Mouse (Mus musculus) left cerebral cortex, adult 8-10 months (tissue): ENCODE results near the gene Fat1. TPM values are rescaled to one million over a fixed set of nuclear protein-coding genes. Genes with fewer than 3 reads are reported as not detected.

Experiments used
- DNase-seq, 2 experiments: peaks; one replicate each; pipeline ENCODE4 v3.0.0; 2022; ENCODE audit warnings: low spot score in 2 of 2
- total RNA-seq, 4 experiments: library from RNA; stranded (reverse); gene quantifications; 2 replicates each; pipeline ENCODE4 v1.2.4; 2022

The Fat1 gene
- total RNA-seq, 4 experiments from 2014 or later: 27.9 to 40.8 (median 32.8) TPM

DNA sequence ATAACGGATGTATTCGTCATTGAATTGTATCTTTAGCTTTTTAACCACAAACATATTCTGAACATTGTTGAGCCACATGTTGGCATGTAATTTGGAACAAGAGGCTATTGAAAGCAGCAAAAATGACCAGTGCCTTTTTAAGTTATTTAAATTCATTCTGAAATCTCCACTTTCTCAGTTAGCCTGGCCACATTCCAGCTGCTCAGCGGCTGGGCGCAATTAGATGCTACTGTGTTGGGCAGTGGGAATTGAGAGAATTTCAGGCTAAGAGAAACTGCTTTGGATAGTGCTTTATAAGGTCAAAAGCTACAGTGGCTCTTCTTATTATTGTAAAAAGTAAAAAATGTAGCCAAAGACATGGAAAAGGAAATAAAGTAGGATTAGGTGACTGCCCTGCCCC is 67.4 kb downstream of the Fat1 start:
- no peak for DNase-seq

DNA sequence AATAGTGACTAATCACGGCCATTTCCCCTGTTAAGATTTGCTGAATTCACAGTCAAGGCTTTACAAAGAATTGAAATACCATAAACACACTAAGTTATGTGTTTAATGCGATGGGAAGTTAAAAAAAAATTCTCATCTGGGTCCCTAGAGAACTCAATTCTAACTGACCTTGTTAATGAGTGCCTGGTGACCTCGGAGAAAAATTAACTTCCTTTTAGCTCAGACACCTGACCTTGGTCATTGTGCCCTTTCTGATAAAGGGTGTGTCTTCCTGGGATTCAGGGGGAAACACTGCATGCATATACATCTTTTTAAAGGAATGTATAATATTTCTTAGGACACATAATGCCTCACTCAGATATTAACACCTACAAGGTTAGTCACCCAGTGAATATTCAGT is 68.8 kb downstream of the Fat1 start:
- no peak for DNase-seq

DNA sequence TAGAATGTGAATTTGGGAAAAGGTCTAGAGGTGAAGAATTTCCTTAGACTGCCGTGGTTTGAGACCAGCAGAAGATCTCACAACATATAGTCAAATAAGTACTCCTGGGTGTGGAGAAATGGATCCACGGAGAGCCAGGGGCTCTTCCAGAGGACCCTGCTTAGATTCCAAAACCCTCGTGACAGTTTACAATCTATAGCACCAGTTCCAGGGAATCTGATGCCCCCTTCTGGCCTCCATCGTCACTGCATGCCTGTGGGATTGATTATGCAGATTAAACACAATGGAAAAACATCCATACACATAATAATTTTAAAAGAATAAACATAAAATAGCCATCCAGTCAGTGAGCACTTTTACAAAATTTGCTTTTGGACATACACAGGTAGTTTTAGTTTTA is 75.4 kb downstream of the Fat1 start:
- peak in 1 of 2 experiments; percentile 70 for DNase-seq

DNA sequence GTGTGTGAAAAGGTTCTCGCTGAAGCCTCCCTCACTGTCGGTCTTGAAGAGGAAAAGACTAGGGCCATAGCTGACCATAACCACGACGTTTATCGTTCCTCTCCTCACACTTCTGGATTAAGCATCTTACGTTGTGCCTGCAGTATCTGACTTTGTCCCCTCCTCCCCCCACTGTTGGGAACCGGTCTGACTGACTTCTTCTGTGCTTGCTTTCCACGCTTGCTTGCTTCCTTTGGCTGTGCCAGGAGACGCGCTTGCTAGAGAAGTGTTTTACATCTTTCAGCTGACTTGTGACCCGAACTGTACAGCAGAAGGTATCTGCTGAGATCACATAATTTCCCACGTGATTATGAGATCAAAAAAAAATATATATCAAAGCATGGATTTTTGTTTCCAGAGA is 76.5 kb downstream of the Fat1 start:
- DNase-seq: no peak

GRCm38 (mm10) chr8:45013852-45014251 is 78.6 kb downstream of the Fat1 start:
- DNase-seq: no peak

DNA sequence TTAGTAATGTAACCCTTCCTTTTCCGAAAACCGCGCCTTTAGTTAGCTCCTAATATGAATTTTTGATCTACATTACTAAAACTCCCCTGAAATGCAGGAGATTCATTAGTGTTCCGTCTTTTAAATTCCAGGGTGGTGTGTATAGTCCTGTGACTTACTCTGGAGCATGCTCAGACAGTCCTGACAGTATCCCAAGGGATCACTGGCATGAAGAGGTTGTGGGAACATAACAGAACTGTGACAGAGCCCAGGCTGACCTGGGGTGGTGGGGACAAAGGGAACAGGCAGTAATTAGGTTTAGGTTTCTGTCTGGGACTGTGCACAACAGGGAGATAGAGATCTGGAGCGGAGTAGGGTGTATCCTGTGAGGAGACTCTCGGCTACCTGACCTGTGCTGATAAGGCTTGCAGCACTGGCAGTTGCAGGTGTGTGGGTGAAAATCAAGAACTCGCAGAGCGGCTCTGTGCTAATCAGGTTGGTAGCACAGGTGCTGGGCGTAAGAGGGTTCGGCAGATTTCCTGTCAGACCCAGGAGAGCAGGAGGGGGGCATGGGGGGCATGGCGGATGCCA is 79.3 kb downstream of the Fat1 start:
- no peak for DNase-seq

- no peak for DNase-seq
Observed at GRCm38 (mm10) chr8:45015876-45016275, 80.6 kb downstream of the Fat1 start.

DNA sequence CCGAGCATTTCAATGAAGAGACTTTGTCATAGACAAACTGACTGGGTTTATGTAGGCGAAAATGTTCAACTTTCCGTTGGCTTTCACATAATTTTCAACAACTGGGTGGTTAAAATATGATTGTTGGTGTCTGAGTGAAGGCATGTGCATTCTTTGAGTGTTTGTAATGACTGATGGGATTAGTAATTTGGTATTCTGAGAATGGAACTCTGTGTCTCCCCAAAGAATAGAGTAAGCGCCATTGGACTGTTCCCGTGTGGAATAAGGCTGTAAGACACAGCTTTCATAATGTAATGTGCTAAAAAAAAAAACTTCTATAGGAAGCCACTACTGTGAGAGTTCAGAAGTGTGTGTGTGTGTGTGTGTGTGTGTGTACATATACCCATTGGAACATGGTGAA is 84.0 kb downstream of the Fat1 start:
- DNase-seq: no peak

GRCm38 (mm10) chr8:45021171-45021570 is 85.9 kb downstream of the Fat1 start:
- no peak for DNase-seq

- DNase-seq: peak; percentile 18 to 79
Observed at GRCm38 (mm10) chr8:45021911-45022665, 86.8 kb downstream of the Fat1 start.

DNA sequence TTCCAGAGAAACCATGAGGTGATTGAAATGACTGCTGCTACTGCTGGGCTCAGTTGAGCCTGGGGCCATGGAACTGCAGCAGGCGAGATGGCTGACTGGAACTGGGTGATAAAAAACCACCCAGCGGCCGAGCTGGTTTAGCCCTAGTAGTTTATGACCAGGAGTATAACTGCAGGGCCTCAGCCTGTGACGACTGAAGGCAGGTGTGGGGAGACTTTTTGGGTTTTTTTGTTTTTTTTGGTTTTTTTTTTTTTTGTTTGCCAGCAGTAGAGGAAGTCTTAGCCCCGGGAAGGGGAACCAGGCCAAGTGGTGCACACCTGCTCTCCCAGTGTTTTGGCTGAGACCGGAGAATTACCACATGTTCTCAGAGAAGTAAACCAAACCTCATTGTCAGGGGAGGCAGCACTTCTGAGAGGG is 92.8 kb downstream of the Fat1 start:
- no peak for DNase-seq

DNA sequence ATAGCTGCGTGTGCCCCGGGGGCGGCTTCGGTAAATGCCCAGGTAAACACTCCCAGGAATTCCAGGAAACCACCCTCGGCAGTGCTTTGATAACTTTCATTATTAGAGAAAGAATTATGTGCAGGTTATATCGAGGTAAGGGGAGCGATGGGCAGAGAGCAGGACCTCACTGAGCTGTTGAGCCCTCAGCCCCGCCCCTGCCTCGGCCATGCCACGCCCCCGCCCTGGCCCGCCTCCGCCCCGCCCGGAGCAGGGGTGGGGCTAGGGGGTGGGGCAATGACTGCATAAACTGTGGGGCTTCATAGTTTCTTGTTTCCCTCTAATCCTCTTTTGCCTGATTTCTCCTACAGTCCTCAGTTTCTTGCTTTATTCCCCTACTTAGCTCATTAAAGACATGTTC is 103.1 kb downstream of the Fat1 start:
- no peak for DNase-seq

DNA sequence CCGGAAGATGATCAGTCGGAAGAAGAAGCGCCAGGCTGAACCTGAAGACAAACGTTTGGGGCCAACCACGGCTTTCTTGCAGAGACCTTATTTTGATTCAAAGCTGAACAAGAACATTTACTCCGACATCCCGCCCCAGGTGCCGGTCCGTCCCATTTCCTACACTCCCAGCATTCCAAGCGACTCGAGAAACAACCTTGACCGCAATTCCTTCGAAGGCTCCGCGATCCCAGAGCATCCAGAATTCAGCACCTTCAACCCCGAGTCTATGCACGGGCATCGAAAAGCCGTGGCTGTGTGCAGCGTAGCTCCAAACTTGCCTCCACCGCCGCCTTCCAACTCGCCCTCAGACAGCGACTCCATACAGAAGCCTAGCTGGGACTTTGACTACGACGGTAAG is 108.9 kb downstream of the Fat1 start:
- DNase-seq: no peak

DNA sequence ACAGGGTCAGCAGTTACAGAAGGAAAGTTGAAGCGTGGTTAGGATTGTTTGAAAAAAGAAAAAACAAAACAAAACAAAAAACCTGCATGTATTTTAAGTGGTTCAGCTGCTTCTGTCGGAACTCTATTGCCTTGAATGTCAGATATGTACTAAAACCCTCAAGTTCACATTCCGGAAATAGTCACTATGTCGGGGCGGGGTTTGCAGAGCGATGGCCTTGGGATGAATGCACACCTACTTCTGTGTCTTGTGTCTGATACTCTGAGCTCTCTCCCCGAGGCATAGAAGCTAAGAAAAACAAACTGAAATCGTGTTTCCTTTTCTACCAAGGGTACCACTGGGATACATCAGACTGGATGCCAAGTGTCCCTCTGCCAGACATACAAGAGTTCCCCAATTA is 115.2 kb downstream of the Fat1 start:
- DNase-seq: no peak

GRCm38 (mm10) chr8:45051236-45051635 is 116.0 kb downstream of the Fat1 start:
- DNase-seq: no peak

- DNase-seq: no peak
Observed at GRCm38 (mm10) chr8:45052205-45052604, 117.0 kb downstream of the Fat1 start.

- DNase-seq: no peak
Observed at GRCm38 (mm10) chr8:45052618-45053017, 117.4 kb downstream of the Fat1 start.

DNA sequence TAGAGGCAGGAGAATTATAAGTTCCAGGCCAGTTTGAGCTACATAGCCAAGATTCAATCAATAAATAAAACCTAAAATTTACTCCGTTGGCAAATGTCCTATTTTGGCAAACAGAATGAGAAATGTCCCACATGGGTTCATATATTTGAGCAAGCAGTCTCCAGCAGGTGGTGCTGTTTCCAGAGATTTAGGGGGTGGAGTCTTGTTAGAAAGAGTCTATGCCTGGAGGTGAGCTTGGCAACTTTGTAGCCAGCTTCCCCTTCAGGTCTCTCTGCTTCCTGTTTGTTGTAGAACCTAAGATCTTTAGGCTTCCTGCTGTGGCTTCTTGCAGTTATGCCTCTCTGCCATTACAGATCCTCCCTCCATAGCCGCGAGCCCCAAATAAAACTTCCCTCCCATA is 120.3 kb downstream of the Fat1 start:
- no peak for DNase-seq

DNA sequence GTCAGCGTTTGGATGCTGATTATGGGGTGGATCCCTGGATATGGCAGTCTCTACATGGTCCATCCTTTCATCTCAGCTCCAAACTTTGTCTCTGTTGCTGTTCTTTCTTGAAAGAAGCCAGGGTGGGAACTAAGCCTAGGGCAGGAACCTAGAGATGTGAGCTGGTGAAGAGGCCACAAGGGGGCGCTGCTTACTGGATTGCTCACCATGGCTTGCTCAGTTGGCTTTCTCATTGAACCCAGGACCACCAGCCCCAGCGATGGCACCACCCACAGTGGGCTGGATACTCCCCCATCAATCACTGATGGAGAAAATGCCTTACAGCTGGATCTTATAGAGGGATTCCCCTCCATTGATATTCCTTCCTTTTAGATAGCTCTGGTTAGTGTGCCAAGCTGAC is 121.6 kb downstream of the Fat1 start:
- DNase-seq: no peak

GRCm38 (mm10) chr8:45060083-45060482 is 124.8 kb downstream of the Fat1 start:
- DNase-seq: no peak

- no peak for DNase-seq
Observed at GRCm38 (mm10) chr8:45062311-45062710, 127.1 kb downstream of the Fat1 start.

- no peak for DNase-seq
Observed at GRCm38 (mm10) chr8:45062982-45063924, 128.0 kb downstream of the Fat1 start.
